Mouse (Mus musculus) myocyte (in vitro differentiated cells): ENCODE measurements around the gene Irf9. TPM values are rescaled to one million over a fixed set of nuclear protein-coding genes. Genes with fewer than 3 reads are reported as not detected.
A peak's percentile ranks its signal among the peaks of the same experiment; 100 is the strongest.

Source experiments
- H3K27me3 ChIP-seq: one replicate; pipeline ENCODE4 v1.6.1; 2011; ENCODE audit not compliant: control insufficient read depth, insufficient read depth, insufficient read length
- H3K36me3 ChIP-seq: one replicate; pipeline ENCODE4 v1.6.1; 2011; ENCODE audit not compliant: control insufficient read depth, insufficient read depth
- H3K4me2 ChIP-seq: one replicate; pipeline ENCODE4 v1.6.1; 2011; ENCODE audit warnings: low read depth, control low read depth
- H3K4me3 ChIP-seq: one replicate; pipeline ENCODE4 v1.5.1; 2011; ENCODE audit warnings: mild to moderate bottlenecking, control low read depth, moderate library complexity
- H3K79me2 ChIP-seq: one replicate; pipeline ENCODE4 v1.6.1; 2011; ENCODE audit not compliant: control insufficient read depth, insufficient read depth
- H3ac ChIP-seq: one replicate; pipeline ENCODE4 v1.6.1; 2011; ENCODE audit not compliant: control insufficient read depth, insufficient read length
- CEBPB ChIP-seq: IDR thresholded peaks from 2 replicates; pipeline ENCODE4 v1.6.1; 2011; ENCODE audit warnings: mild to moderate bottlenecking, moderate library complexity; ENCODE audit not compliant: poor library complexity, insufficient read depth, severe bottlenecking
- E2F4 ChIP-seq: IDR thresholded peaks from one replicate; pipeline ENCODE4 v1.6.1; 2011; ENCODE audit warnings: mild to moderate bottlenecking, control low read depth, moderate library complexity; ENCODE audit not compliant: insufficient read depth
- MAX ChIP-seq: IDR thresholded peaks from one replicate; pipeline ENCODE4 v1.6.1; 2011; ENCODE audit warnings: low read depth, mild to moderate bottlenecking, control low read depth
- MYOD1 ChIP-seq, 3 experiments: IDR thresholded peaks; one replicate each; pipeline ENCODE4 v1.6.1; 2011; ENCODE audit warnings: control low read depth in 2 of 3, low read depth in 2 of 3, mild to moderate bottlenecking in 2 of 3, moderate library complexity in 1 of 3; ENCODE audit not compliant: insufficient read length in 2 of 3, control insufficient read depth in 1 of 3
- MYOG ChIP-seq, 3 experiments: IDR thresholded peaks; one replicate each; pipeline ENCODE4 v1.6.1; 2011; ENCODE audit warnings: control low read depth in 2 of 3, low read depth in 2 of 3, mild to moderate bottlenecking in 2 of 3; ENCODE audit not compliant: insufficient read length in 2 of 3, control insufficient read depth in 1 of 3, insufficient read depth in 1 of 3
- POLR2A ChIP-seq: IDR thresholded peaks from one replicate; pipeline ENCODE4 v1.6.1; 2011; ENCODE audit warnings: low read depth, mild to moderate bottlenecking, control low read depth, moderate library complexity; ENCODE audit not compliant: insufficient read length
- POLR2AphosphoS2 ChIP-seq: IDR thresholded peaks from one replicate; pipeline ENCODE4 v1.6.1; 2011; ENCODE audit warnings: low read depth, control low read depth; ENCODE audit not compliant: insufficient read length
- REST ChIP-seq: IDR thresholded peaks from one replicate; pipeline ENCODE4 v1.6.1; 2011; ENCODE audit warnings: mild to moderate bottlenecking, control low read depth, moderate library complexity; ENCODE audit not compliant: insufficient read depth, insufficient read length
- SRF ChIP-seq: IDR thresholded peaks from one replicate; pipeline ENCODE4 v1.6.1; 2011; ENCODE audit warnings: low read depth; ENCODE audit not compliant: control insufficient read depth, insufficient read length
- TCF12 ChIP-seq: IDR thresholded peaks from one replicate; pipeline ENCODE4 v1.6.1; 2011; ENCODE audit warnings: mild to moderate bottlenecking, control low read depth; ENCODE audit not compliant: poor library complexity, insufficient read depth, severe bottlenecking
- TCF3 ChIP-seq: IDR thresholded peaks from one replicate; pipeline ENCODE4 v1.6.1; 2011; ENCODE audit warnings: low read depth, control low read depth; ENCODE audit not compliant: insufficient read length
- USF1 ChIP-seq: IDR thresholded peaks from one replicate; pipeline ENCODE4 v1.6.1; 2011; ENCODE audit warnings: low read depth, mild to moderate bottlenecking, control low read depth, moderate library complexity
- polyA plus RNA-seq: library from polyadenylated mRNA; unstranded; fragments of >200 nt; fragmentation: generic; extraction: Trizol; gene quantifications from one replicate; pipeline ENCODE4 v1.2.1, GENCODE M21; 2012; ENCODE audit warnings: missing spikeins

The Irf9 gene
- polyA plus RNA-seq, 1 experiment: 4.0 TPM

GRCm38 (mm10) chr14:55558740-55559448 lies 44.5 kb upstream of the Irf9 start:
- Histone ChIP-seq H3K27me3 (no peaks in the 10 kb centered on the region), H3K4me3 (peak overlapping the region; percentile 95), H3K79me2 (no peaks in the 10 kb centered on the region), H3ac (peak overlapping the region; percentile 55), H3K36me3 (peaks cover 6% of the 10 kb centered on the region), H3K4me2 (peak overlapping the region; percentile 96)
- no peak for TF ChIP-seq CEBPB
- no peak for TF ChIP-seq TCF12
- TF ChIP-seq TCF3: no peak
- no peak for TF ChIP-seq SRF
- TF ChIP-seq POLR2A: no peak
- TF ChIP-seq USF1: no peak
- no peak for TF ChIP-seq MYOD1 (IDR thresholded peaks at IDR 0.05; ENCODE audit: control insufficient read depth in 1 of 3, insufficient read length in 2 of 3, low read depth in 2 of 3)
- no peak for TF ChIP-seq MAX
- TF ChIP-seq REST: no peak
- no peak for TF ChIP-seq MYOG (IDR thresholded peaks at IDR 0.05; ENCODE audit: control insufficient read depth in 1 of 3, insufficient read depth in 1 of 3, insufficient read length in 2 of 3, low read depth in 2 of 3)
- TF ChIP-seq POLR2AphosphoS2: no peak
- no peak for TF ChIP-seq E2F4

- H3K4me3 ChIP-seq: peak within 1 kb of the TSS; percentile 95
- peak within 1 kb of the TSS; percentile 96 for H3K4me2 ChIP-seq
- peak; percentile 57 for TF ChIP-seq POLR2A
- TF ChIP-seq TCF3: no peak
- no peaks in the 10 kb centered on the region for H3K79me2 ChIP-seq
- peak within 1 kb of the TSS; percentile 55 for H3ac ChIP-seq
- H3K36me3 ChIP-seq: peaks cover 6% of the 10 kb centered on the region
- H3K27me3 ChIP-seq: no peaks in the 10 kb centered on the region
Observed at GRCm38 (mm10) chr14:55559799-55560201, 43.6 kb upstream of the Irf9 start, which contains the start of gene Dcaf11. Dcaf11 (plus strand) TSS chr14:55560006.

GRCm38 (mm10) chr14:55560202-55561073 lies 42.9 kb upstream of the Irf9 start, which contains the start of gene A730061H03Rik:
A730061H03Rik (minus strand) TSS chr14:55560406.
- Histone ChIP-seq H3ac (peak within 1 kb of the TSS; percentile 55), H3K4me2 (peak within 1 kb of the TSS; percentile 96), H3K27me3 (no peaks in the 10 kb centered on the region), H3K36me3 (peaks cover 10% of the 10 kb centered on the region), H3K4me3 (peak within 1 kb of the TSS; percentile 95), H3K79me2 (no peaks in the 10 kb centered on the region)
- peak; percentile 66 for TF ChIP-seq POLR2AphosphoS2
- peak; percentile 8 for TF ChIP-seq MAX
- no peak for TF ChIP-seq E2F4
- peak; percentile 49; the same call in 1 of the 2 replicates for TF ChIP-seq CEBPB
- no peak for TF ChIP-seq SRF
- TF ChIP-seq TCF12: no peak
- peak; percentile 93 for TF ChIP-seq USF1
- TF ChIP-seq MYOD1 (IDR thresholded peaks at IDR 0.05; ENCODE audit: control insufficient read depth in 1 of 3, insufficient read length in 2 of 3, low read depth in 2 of 3): peak in 1 of 3 experiments; percentile 4
- peak; percentile 50 for TF ChIP-seq POLR2A

- H3K4me2 ChIP-seq: peak overlapping the region; percentile 87
- TF ChIP-seq MYOG (IDR thresholded peaks at IDR 0.05; ENCODE audit: control insufficient read depth in 1 of 3, insufficient read depth in 1 of 3, insufficient read length in 2 of 3, low read depth in 2 of 3) (no peak), POLR2A (no peak), TCF3 (no peak), E2F4 (no peak), USF1 (no peak), REST (no peak), SRF (no peak), MYOD1 (IDR thresholded peaks at IDR 0.05; ENCODE audit: control insufficient read depth in 1 of 3, insufficient read length in 2 of 3, low read depth in 2 of 3) (no peak), POLR2AphosphoS2 (no peak)
- no peak overlapping the region for H3K4me3 ChIP-seq
- peaks cover 15% of the 10 kb centered on the region for H3K36me3 ChIP-seq
- no peaks in the 10 kb centered on the region for H3K27me3 ChIP-seq
- no peak overlapping the region for H3ac ChIP-seq
- H3K79me2 ChIP-seq: no peaks in the 10 kb centered on the region
Observed at GRCm38 (mm10) chr14:55561860-55562259, 41.5 kb upstream of the Irf9 start.

- H3K4me2 ChIP-seq: no peak overlapping the region
- no peak for TF ChIP-seq POLR2AphosphoS2
- TF ChIP-seq TCF3: no peak
- TF ChIP-seq REST: no peak
- no peak for TF ChIP-seq POLR2A
- H3K27me3 ChIP-seq: no peaks in the 10 kb centered on the region
- H3ac ChIP-seq: no peak overlapping the region
- no peak overlapping the region for H3K4me3 ChIP-seq
- H3K79me2 ChIP-seq: no peaks in the 10 kb centered on the region
- H3K36me3 ChIP-seq: peaks cover 22% of the 10 kb centered on the region
Observed at GRCm38 (mm10) chr14:55563249-55563648, 40.1 kb upstream of the Irf9 start.
